Mouse (Mus musculus): Measurements from ENCODE around the gene 2010111I01Rik.

Gene 2010111I01Rik

DNA sequence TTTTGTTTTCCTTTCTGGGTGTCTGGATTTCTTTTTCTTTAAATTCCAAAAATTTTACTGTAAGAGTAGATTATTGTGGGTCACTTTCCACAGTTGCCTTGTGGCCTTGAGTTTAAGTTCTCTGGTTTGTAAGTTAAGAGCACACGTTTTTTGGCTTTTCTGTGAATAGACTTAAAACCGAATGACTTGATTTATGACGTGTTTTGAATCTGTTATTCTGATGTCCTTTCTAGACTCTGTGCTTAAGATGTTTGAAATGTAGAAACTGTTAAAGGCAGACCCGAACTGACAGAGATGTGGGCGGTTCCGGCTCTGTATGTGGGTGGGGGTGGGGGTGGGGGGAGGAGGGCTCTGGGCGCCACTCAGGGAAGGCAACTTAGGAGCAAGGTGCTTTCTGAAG lies 282.3 kb downstream of the 2010111I01Rik start:
- DNase-seq: no peak

DNA sequence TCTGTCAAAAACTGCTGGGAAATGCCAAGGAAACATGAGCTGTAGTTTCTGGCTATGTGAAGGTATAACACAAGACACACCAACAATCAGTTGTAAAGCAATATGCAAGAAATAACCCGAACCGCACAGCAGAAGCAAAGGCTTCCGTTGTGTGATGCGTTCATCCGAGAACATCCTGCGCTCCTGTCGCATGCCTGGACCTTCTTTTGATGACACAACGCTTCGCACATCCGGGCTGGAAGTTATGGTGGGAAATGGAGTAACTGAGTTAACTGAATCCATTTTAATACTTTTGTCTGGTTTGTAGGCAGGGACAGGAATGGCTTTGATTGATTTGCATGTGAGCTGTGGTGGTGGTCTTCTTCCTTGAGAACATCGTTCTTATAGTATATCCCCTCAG lies 282.9 kb downstream of the 2010111I01Rik start:
- DNase-seq: no peak

DNA sequence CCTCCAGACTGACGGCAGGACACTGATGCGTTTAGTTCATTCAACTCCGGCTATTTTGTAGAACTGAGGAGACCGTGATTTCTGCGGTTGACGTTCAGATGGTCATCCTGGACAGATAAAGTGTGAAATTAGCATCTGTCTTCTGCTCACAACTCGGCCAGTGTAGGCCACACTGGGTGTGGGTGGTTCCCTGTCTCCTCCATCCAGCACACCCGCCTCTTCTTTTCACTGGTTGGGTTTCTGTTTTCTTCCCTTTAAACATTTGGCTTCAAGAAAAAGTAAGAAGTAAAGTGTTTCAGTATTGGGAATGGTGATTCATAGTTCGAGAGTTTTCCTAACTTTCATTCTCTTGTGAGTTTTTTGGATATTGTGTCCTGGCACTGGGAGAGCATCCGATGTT lies 283.6 kb downstream of the 2010111I01Rik start:
- DNase-seq: no peak

DNA sequence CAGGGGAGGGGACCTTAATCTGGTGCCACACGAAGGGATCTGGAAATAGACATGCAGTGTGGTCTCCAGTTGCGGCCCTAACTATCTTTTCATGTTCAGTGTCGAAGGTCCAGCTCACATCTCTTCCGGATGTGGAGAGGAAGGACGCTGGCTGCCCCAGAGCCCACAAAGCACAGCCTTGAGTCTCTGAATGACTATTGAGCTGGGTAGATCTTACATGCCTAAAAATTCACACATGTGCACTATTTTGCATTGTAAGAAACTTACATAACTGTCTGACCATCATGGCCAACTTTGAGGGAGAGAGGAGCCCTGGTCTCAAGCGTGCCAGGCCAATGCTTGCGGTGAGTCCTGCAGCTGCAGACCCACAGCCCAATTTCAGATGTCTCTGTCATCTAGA lies 284.5 kb downstream of the 2010111I01Rik start:
- no peak for DNase-seq

DNA sequence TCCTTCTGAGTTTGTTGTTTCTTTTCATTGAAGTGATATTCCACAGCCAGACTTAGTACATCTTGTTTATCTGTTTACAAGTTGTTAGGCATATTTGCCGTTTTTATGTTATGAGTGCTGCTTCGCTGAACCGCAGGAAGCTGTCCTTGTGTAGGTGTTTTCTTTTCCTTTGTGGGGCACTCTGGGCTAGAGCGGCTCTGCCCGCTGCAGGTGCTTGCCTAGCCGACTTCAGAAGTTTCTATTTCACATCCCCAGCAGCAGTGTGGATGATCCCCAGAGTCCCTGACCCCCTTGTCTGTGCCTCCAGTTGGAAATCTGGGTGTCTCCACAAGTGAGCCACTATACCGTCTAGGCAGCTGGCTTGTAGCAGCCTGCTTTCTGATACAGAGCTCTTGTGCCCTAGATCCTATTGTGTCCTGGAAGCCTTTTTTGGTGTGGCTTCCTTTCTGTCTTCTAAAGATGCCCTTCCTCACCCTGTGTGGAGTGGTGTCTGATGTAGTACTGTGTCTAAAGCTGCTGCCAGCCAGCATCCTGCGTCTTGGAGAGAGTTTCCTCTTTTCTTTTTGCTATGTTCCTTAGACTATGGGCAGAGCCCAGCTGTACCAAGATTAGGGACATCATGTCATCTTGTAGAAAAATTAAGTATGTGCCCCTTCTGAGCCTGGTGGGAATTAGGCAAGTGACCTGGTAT lies 285.2 kb downstream of the 2010111I01Rik start:
- peak in 1 of 2 experiments; percentile 39 for DNase-seq

DNA sequence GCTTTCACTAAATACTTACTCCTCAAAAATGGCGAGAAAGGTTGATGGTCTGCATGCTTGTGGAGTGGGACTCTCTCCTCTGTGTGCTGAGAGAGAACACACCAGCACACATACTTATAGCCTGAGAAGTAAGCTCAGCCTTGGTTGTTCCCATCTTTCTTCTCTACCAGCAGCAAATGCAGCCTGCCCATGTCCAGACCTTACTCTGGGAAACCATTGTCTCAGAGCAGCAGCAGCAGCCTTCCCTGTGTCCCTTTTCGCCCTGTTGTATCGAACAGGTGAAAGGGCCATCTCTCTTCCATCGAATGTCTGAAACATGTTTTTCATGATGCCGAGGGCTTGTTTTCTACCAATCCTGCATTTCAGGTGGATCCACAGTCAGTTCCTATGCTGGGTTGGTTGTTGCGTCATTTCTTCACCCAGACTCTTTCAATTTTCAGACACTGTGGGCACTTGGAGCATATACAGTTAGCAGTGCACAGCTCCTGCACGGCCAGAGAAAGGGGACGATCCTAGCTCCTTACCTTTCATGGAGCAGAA lies 285.8 kb downstream of the 2010111I01Rik start:
- no peak for DNase-seq

DNA sequence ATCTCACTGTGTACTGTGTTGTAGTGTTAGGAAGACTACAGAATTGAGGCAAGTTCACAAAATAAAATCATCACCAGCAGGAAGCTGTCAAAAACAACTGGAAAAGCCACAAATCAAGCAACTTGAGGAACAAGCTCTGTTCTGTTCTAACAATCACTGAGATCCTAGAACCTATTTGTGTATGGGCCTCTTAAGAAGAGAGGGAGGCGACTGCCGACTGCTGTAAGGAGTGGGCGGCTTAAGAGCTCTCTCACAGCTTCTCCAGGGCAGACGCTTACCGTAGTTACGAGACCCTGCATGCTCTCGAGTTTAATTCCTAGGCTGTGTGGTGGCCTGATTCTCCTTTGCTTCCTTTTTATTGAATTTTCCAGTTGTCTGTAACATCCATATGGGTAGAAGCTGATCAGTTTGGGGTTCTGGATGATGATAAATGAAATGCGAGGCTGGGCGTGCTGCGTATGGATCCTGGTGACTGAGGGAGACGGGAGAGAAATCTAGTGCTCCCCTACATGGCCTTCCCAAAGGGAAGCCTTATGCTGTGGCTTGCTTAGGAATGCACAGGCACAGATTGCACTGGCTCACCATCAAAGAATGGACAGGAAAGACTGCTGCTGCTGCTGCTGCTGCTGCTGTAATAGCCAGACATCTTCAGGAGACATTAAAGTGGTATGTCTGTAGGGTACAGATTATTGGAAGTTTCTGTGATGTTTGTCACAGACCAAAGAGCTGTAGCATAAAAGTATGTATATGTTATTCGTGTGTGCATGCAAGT lies 286.6 kb downstream of the 2010111I01Rik start:
- no peak for DNase-seq

DNA sequence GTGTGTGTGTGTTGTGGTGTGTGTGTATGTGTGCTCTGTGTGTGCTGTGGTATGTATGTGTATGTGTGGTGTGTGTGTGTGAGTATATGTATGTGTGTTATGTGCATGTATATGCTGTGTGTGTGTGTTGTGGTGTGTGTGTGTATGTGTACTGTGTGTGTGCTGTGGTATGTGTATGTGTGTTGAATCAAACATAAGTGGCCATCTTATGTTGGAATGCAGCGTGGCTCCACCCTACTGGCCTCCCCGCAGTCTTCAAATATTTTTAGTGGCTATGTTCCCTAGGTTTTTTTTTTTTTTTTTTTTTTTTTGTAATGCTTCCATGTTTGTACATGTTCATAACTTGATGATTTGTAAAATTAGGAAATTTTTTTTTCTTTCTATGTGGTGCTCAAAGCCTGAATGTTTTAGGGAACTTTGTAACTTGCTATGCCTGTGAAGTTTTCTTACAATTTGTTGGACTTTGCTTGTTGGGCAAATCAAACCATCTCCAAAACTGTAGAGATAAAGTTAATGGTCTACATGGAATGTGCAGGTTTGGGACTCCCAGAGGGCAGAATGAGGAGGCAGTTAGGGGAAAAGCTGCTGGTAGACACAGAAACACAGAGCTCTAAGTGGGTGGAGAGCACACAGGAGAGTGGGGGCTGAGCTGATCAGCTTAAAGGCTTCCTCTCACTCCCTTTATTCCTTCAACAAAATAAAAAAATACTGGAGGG lies 287.8 kb downstream of the 2010111I01Rik start:
- DNase-seq: no peak

DNA sequence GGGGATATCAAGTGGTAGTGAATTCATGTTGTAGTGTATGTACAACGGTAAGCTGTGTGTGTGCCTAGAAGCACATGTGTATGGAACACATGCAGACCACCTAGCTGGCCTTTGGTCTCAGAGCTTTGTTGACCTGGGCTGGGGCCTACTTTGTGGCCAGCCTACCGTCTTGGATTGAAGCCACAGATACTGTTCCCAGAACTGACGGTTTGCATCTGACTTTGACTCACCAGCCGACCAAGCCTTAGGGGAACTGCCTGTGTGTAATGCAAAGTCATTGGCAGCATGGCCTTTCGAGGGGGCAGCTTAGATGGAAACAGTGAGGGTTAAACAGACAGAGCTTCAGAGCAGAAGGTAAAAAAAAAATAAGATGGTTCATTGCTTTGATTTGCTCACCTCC lies 288.5 kb downstream of the 2010111I01Rik start:
- DNase-seq: no peak

DNA sequence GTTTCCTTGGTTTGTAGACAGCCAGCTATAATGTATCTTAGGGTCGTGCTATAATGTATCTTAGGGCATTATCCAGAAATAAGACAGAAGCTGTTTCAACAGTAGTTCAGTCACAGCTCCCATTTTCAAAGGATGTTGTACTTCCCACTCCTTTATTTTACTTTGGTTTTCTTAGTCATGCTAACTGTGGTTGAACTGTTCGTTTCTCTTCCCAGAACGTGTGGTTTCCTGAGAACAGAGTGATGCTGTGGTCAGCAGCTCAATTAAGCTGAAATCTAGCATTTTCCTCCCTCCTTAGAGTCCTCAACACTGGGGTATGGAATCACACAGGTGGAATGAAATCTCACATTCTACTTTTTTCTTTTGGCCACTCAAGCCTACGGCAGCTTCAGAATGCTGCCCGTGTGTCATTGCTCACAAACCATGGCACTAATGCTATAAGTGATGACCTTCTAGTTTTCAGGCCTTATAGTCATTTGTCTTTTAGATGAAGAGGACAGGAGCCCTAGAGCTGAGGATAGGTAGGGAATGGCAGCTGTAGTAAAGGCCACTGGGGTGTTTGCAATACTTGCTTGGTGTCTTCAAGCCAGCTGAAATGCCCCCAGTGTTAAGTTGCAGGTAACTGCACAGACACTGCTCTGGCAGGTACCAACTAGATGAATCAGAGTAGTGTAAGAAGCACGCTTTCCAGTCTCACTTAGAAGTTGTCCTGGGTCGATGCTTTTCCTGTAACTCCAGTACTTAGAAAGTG lies 289.4 kb downstream of the 2010111I01Rik start:
- DNase-seq: no peak

DNA sequence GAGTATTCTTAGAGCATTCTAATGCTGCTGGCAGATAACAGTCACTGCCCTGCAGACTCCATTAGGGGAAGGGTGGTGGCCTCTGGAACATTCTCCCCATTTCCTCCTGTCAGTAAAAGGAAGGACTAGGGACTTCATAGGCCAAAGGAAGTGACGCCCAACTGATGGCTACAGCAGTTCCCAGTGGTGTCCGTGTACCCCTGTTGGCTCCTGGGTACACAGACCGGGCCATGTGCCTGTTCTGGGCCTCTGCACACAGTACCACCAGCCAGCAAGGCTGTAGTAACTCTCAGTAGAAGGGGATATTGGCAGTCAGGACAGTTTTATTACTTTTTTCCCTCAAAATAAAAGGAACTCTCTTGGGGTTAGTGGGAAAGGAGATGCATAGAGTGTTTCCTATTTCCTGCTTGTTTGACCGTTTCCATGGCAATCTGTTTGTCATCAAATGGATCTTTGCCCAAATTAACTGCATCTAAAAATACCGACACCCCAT lies 290.9 kb downstream of the 2010111I01Rik start:
- DNase-seq: no peak

DNA sequence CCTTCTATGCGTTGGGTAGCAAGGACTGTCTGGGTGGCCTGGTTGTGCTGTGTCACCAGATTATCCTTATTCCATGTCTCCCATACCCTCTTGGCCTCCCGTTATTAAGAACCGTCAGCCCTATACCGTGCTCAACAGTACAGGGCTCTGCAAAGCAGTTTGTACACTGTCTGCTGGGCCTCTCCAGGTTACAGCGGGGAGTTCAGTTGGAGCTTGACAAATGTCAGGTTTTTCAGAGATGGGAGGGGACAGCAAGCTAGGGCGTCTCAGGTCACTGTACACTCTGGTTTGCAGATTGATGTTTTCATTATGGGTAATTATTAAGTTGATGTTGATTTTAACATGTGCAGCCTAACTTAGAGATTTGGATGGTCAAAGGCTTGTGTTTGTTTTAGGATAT lies 291.5 kb downstream of the 2010111I01Rik start:
- no peak for DNase-seq

DNA sequence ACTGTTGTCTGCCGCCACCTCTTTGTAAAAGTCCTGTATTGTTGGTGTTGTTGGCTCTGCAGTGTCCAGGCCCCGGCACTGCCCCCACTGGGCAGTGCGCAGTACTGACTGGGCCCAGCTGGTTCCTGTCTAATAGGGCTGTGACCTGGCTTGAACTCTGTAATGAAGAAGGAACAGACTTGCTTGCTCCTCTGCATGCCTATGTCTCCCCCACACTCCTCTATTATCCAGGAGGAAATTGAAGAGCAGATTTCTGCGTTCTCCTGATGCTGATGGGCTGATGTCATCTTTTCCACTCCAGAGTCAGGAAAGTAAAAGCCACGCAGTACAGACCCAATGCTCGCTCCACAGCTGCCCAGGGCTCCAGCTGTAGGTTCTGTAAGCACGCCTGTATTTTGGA lies 292.1 kb downstream of the 2010111I01Rik start:
- DNase-seq: no peak

DNA sequence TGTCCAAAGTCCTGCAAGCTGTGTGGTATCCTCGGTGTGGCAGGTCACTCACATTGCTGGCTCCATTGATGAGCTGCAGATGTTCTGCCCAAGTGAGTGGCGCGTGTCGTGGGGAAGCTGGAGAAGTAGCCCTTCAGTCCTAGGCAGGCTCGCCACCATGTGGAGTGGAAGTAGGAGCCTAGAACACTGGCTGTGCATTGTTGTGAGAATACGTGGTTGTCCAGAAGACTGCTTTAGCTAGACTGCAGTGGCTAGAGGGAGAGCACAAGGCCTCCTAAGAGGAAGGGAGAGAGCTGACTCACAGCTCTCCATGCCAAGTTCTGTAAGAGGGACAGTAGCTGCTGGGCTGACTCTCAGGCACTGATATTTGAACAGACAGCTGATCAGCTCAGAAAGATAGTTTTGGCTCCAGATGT lies 293.5 kb downstream of the 2010111I01Rik start:
- DNase-seq: no peak

DNA sequence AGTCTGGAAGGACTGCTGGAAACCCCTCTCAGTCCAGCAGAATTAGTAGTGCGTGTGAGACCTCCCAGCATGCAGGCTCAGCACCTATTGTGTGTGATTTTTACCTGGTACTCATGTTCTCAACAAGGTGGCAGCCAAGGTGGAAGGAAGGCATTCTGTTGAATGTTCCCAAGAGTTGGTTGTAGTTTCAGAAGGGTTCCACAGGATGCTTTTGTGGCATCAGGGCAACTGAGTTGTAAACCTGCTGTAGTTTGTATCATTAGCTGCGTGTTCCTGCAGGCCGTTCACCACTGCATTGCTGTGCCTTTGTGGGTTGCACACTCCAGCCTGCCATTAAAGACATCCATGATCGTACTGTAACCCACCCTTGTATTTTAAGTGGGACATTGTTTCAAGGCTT lies 294.0 kb downstream of the 2010111I01Rik start:
- DNase-seq: no peak

DNA sequence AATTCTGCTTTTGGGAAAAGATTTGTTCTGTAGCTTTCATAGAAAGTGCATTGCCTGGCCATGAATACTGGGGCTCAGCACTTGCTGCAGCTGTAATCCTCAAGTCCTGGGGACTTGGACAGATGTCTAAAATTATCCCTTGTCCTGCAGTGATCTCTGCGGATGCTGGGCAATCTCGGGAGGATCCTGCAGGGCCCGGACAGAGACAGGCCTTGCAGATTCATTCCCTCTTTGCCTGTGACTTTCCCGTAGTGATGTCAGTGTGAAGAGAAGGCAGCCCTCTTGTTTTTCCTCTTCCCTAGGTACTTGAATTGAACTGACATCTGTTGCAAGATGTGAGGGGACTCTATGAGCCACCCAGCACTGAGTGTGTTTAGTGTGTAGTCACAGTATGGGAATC lies 295.4 kb downstream of the 2010111I01Rik start:
- DNase-seq: no peak

DNA sequence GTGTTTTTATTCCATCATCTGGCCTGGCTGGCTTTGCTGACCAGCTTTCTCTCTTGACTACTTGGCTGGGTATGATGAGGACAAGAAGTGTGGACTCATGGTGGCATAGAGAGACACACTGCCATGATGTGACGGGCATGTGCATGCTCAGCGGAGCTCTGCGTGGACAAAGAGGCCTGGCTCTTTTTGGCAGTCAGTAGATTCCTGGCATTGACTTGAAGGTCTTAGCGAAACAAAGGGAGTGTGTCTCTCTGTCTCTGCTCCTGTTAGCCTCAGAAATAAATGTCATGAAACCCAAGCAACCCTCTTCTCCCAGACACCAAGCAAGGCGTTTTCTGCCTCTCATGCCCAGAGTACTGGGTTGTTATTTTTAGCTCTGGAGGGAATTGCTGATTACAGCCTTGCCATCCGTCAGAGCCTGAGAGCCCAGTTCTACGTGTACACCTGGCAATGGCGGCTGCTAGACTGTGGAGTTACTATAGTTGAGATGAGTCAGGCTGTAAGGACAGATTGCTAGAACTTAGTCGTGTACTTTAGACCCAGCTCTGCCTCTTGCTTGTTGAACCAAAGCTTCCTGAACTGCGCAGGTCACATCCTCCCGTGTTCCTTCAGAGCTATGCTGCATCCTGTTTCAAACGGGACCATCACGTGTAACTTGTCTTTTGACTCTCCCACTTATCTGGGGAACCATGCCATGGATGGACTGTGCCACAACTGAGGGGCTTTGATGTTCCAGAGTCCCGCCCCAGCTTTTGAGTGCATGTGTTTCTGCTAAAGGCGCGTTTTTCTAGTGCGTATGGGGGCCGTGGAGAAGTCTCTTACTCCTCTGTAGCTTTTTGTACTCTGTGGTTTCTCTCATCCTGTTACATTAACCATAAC lies 296.3 kb downstream of the 2010111I01Rik start:
- DNase-seq: peak; percentile 57 to 76

DNA sequence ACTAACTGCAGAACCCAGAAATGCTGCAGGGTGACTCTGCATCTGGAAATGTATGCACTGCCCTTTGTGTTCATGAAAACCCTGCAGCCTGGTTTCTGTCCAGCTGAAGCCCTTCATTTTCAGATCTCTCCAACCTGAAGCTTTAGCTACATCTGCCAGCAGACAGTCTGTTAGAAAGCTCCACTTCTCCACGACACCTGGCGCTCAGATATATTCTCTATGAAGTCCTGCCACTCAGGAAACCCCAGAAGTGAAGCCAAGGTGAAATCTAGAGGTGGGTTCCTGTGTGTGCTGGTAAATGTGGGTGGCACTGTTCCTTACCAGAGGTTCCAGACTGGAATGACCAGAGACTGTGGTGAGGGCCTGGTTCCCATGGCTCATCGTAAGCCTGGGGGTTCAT lies 297.0 kb downstream of the 2010111I01Rik start:
- peak in 1 of 2 experiments; percentile 57 for DNase-seq

DNA sequence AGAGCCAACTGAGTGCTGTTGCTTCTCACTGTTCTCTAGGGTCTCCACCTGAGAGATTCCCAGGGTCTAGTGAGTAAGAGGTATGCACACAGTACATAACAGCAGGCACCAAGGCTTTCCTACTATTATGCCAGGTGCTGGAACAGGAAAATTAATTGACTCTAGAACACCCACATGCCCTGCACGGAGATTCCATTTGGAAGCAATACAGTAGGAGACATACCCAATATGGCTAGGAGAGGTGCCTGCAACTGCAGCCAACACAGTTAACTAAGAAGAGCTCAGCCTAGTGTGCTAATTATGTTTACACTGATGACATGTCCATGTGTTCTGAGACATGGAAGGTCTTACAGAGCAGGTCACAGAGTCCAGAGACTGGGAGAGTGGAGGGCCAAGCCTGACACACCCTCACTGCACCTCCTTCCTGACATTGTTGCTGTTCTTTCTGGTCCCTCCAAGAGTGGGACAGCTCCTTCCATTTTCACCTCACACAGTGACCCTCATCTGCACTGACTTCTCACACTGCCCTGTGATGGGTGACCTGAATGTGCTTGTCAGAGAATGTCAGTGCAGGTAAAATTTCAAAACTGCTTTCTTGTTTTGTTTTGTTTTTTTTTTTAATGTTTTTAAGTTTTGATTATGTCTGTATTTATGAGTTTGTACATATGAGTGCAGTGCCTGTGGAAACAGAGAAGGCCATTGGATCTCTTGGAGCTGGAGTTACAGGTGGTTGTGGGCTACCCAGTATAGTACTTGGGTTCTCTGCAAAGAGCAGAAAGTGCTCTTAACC lies 297.7 kb downstream of the 2010111I01Rik start:
- peak in 1 of 2 experiments; percentile 3 for DNase-seq

DNA sequence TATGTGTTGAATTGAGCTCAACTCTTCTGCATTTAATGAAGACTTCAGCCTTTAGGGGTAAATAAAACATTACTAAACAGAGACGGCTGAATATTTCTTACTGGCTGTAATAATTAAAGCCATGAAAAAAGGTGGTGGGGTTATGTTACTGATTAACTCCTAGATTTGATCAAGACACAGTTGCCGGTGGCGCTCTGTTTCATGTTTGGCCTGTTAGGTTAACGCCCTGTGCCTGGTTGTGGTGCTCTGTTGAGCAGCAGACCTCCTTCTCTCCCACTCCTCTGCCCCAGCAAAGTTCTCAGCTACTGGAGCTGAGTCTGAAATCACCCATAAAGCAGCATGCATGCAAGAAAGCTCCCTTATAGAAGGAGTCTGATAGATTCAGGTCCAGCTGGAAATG lies 303.7 kb downstream of the 2010111I01Rik start:
- DNase-seq: no peak

DNA sequence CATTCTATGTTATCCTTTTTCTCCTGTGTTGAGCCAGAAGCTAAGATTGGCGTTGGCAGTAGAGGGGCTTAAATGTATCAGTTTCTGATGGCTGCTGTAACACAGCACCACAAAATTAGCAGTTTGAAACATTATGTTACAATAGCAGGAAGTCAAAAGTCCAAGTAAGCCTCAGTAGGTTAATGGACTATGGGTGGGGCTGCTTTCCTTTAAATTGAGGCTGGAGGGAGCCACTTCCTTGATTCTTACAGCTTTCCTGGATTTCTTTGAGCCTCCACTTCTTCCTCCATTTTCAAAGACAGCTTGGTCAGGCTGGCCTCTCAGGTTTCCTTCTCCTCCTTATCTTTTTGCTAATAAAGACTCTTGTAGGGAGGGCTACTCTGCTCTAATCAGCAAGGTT lies 304.1 kb downstream of the 2010111I01Rik start:
- DNase-seq: no peak
